Mouse (Mus musculus): ENCODE measurements at regions not wholly inside any gene's neighbourhood (a gene's known extent, or its start where the extent isn't known, plus 50 kb on each side); places are given as distances from the start of the nearest gene placed in this dataset.

DNA sequence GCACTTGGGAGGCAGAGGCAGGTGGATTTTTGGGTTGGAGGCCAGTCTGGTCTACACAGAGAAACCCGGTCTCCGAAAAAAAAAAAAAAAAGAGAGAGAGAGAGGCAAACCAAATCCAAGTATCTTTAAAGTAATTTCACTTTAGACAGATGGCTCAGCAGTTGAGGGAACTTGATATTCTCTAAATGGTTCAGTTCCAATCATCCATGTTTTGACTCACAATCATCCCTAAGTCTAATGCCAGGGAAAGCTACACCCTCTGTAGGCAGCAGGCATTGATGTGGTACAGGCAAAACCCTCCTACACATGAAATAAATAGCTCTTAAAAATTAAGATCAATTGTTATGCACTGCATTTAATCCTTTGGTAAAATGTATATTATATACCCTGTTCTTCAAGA, 248.8 kb upstream of the Gm5152 start:
- in situ Hi-C loops (cut with MboI; ENCODE audit: low pct_unique_long_range_greater_than_20kb in 1 of 2, low sequenced_read_pairs in 2 of 2, unreplicated experiment in 1 of 2): no loop called here

DNA sequence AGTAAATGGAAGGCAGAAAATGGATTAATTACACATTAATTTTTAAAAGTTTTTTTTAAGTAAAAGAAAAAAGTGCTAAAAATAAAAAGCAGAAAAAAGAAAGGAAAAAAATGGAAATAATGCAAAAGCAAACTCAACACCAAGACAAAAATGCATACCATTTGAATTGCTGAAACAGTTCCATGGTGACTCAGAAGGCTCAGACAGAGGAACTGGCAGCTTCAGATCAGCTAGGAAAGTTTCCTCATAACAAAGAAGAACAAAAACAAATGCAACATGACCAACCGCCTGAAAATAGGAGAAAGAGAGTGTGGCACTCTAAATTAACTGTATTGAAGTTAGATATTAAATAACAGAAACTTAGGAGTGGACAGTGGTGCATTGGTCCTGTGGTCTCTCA, 231.7 kb upstream of the Gm5152 start:
- in situ Hi-C loops (cut with MboI; ENCODE audit: low pct_unique_long_range_greater_than_20kb in 1 of 2, low sequenced_read_pairs in 2 of 2, unreplicated experiment in 1 of 2): no loop called here

DNA sequence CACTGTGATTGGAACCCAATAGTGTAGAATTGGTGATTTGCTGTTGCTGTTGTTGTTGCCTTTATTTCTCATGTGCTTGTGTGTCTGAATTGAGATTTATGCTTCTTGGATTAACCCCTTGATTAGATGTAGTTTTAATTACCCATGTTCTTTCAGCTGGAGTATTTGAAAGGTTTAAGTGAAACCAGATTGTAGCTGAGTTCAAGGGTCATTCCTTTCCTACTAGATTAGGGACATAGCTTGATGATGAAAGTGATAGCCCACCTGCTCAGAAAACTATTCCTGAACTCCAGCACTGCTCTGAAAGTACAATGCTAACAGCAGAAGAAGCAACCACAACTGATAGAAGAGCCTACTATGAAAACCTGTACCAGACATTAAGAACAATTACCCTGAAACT, 231.1 kb upstream of the Gm5152 start:
- in situ Hi-C loops (cut with MboI; ENCODE audit: low pct_unique_long_range_greater_than_20kb in 1 of 2, low sequenced_read_pairs in 2 of 2, unreplicated experiment in 1 of 2): no loop called here

DNA sequence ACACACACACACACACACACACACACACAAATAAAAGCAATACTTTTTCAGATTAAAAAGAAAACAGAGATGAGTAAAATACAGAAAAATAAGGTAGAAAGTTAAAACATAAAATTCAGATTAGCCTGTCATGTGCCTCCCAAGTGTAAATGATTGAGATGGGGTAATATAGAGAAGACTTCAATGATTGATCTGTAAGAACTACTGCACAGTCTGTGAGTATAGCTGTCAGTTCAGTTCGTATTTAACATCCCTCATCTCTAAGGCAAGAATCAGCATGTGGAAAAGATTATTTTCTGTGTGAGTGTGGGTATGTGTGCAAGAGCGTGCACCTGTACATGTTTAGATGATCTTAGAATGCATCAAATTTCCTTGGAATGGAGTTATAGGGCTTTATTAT, 200.3 kb upstream of the Gm5152 start:
- in situ Hi-C loops (cut with MboI; ENCODE audit: low pct_unique_long_range_greater_than_20kb in 1 of 2, low sequenced_read_pairs in 2 of 2, unreplicated experiment in 1 of 2): no loop called here

DNA sequence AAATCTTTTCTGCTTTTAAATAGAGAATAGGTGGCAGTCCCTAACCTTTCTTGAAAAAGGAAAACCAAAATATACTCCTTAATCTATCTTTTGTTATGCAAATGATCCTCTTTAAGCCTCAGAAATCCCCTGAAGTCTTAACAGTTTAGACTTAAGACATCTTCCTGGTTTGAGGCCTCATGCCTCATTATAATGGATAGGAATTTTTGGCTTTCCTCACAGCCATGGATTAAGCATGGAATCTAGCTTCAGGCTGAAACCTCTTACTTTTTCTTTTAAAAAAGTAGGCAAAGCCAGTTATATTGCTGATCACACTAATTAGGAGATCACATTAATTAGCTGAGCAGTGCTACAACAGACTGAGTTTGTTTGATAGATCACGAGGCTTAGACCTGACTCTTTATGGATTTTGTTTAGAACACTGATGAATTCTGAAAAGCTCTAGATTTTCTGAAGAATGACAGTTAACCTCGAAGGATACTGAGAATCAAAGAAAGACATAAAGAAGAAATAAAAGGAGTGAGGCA, 171.4 kb upstream of the Gm5152 start:
- in situ Hi-C loops (cut with MboI; ENCODE audit: low pct_unique_long_range_greater_than_20kb in 1 of 2, low sequenced_read_pairs in 2 of 2, unreplicated experiment in 1 of 2): no loop called here

DNA sequence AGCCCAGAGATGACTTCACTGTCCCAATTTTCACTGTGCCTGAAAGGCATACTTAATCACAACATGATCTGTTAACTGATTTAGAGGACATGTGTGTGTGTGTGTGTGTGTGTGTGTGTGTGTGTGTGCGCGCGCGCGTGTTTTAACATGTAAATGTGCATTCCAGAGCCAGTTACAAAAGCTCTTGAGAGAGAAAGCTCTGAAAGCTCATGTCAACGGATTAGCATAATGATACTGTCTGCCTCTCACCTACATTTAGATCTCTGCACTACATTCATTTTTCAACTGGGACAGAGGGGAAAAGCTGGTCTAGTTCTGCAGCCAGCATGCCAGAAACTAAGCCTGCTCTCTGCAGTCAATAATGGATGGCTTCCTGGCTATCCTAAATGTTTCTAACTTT, 170.6 kb upstream of the Gm5152 start:
- in situ Hi-C loops (cut with MboI; ENCODE audit: low pct_unique_long_range_greater_than_20kb in 1 of 2, low sequenced_read_pairs in 2 of 2, unreplicated experiment in 1 of 2): no loop called here

DNA sequence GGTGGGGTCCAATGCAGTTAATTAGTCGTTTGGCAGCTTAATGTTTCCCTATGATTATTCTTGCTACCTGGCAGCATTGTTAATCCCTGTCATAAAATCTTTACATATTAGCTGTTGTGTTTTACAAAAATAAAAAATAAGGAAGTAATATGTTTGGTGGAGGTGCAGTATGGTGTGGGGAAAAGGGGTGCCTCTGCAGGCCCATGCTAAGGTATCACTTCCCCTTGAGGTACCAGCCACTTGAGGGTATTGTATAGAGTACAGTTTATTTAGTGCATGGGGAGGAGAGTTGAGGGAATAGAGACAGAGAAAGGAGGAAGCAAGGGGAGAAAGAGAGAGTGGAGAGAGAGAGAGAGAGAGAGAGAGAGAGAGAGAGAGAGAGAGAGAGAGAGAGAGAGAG, 167.7 kb upstream of the Gm5152 start:
- in situ Hi-C loops (cut with MboI; ENCODE audit: low pct_unique_long_range_greater_than_20kb in 1 of 2, low sequenced_read_pairs in 2 of 2, unreplicated experiment in 1 of 2): no loop called here

DNA sequence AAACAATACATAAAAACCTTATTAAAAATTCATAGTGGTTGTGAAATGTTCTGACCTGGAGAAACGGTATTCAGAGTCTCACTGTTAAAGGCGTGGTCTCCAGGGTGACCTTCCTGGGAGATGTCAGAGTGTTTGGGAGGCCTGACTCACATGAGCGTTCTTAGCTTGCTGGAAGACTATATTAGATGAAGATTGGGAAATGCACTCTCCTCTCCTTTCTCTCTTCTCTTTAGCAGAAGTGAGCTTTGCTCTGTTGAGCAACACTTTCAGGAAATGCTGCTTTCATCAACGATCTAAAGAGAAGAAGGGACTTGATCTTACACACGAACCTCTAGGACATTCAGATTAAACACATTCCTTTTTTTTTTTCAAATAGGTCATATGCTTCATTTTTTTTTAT, 147.2 kb upstream of the Gm5152 start:
- in situ Hi-C loops (cut with MboI; ENCODE audit: low pct_unique_long_range_greater_than_20kb in 1 of 2, low sequenced_read_pairs in 2 of 2, unreplicated experiment in 1 of 2): no loop called here

DNA sequence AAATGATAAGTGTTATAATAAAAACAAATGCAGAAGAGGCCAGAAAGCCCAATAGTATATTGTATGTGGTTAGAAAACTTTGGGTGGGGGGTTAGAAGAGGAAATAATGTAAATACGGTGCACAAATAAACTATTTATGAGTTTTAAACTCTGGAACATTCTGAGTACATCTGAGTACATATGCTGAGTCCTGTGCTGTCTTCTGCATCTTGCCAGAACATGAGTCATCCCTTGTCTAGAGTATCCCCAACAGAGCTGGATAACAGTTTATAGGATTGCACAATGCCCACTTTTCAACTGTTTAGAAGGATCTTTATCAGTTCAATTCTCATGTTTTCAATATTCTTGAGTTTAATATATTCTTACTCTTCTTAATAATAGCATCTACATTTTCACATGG, 142.7 kb upstream of the Gm5152 start:
- in situ Hi-C loops (cut with MboI; ENCODE audit: low pct_unique_long_range_greater_than_20kb in 1 of 2, low sequenced_read_pairs in 2 of 2, unreplicated experiment in 1 of 2): no loop called here

DNA sequence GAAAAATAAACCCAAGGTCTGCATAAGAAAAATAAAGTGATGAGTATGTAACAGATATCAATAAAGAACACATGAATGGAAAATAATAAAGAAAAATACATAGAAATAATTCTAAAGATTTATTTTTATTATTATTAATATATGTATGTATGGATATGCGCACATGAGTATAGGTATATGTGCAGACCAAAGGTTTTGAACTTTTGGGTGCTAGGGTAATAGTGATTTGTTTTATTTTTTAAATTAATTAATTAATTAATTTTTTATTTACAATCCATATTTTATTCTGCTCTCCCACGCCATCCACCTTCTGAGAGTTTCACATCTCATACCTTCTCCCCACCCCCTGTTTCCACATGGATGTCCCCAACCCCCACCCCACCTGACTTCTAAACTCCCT, 105.8 kb upstream of the Gm5152 start:
- in situ Hi-C loops (cut with MboI; ENCODE audit: low pct_unique_long_range_greater_than_20kb in 1 of 2, low sequenced_read_pairs in 2 of 2, unreplicated experiment in 1 of 2): loop anchor here in 1 of 2 experiments (25.0 kb wide), 1 partner anchor 190 kb away; no protein-coding TSS in a partner anchor

DNA sequence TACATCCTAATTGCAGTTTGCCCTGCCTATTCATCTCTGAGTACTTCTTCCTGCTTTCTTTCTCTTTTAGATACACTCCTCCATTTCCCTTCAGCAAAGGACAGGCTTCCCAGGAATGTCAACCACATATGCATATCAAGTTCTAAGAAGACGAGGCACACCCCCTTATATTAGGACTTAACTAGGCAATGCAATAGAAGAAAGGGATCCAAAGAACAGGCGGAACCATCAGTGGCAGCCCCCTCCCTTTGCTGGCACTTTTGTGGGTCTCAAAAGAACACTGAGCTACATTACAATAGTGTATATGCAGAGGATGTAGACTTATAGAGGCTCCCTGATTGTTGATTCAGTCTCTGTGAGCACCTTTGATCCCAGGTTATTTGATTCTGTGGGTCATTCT, 74.3 kb upstream of the Gm5152 start:
- in situ Hi-C loops (cut with MboI; ENCODE audit: low pct_unique_long_range_greater_than_20kb in 1 of 2, low sequenced_read_pairs in 2 of 2, unreplicated experiment in 1 of 2): no loop called here

Measured in mouse embryonic stem cell (cell line).